Mouse (Mus musculus): ENCODE measurements around the gene Mdga1.
A peak's percentile ranks its signal among the peaks of the same experiment; 100 is the strongest.

Mdga1 gene

GRCm38 (mm10) chr17:29981568-29981967 lies 11.7 kb upstream of the Mdga1 start:
- no peak for DNase-seq (ENCODE audit: low read depth, low spot score)

GRCm38 (mm10) chr17:29979841-29980240 lies 10.0 kb upstream of the Mdga1 start:
- peak; percentile 74 for DNase-seq (ENCODE audit: low read depth, low spot score)

GRCm38 (mm10) chr17:29979020-29979419 lies 9.1 kb upstream of the Mdga1 start:
- no peak for DNase-seq (ENCODE audit: low read depth, low spot score)

- peak; percentile 82 for DNase-seq (ENCODE audit: low read depth, low spot score)
Measured at GRCm38 (mm10) chr17:29975731-29976130, 5.8 kb upstream of the Mdga1 start.

GRCm38 (mm10) chr17:29973226-29973625 lies 3.3 kb upstream of the Mdga1 start:
- DNase-seq (ENCODE audit: low read depth, low spot score) = peak; percentile 79

- no peak for DNase-seq (ENCODE audit: low read depth, low spot score)
Measured at GRCm38 (mm10) chr17:29971761-29972432, 2.0 kb upstream of the Mdga1 start.

GRCm38 (mm10) chr17:29965506-29965905 lies 4.4 kb downstream of the Mdga1 start:
- DNase-seq (ENCODE audit: low read depth, low spot score) = no peak

- DNase-seq (ENCODE audit: low read depth, low spot score) = peak; percentile 71
Measured at GRCm38 (mm10) chr17:29963730-29964259, 6.1 kb downstream of the Mdga1 start.

GRCm38 (mm10) chr17:29955880-29956279 lies 14.0 kb downstream of the Mdga1 start:
- no peak for DNase-seq (ENCODE audit: low read depth, low spot score)

- no peak for DNase-seq (ENCODE audit: low read depth, low spot score)
Measured at GRCm38 (mm10) chr17:29954316-29954715, 15.6 kb downstream of the Mdga1 start.

GRCm38 (mm10) chr17:29951100-29951499 lies 18.8 kb downstream of the Mdga1 start:
- DNase-seq (ENCODE audit: low read depth, low spot score) = peak; percentile 55

GRCm38 (mm10) chr17:29950574-29950973 lies 19.3 kb downstream of the Mdga1 start:
- DNase-seq (ENCODE audit: low read depth, low spot score) = no peak

- no peak for DNase-seq (ENCODE audit: low read depth, low spot score)
Measured at GRCm38 (mm10) chr17:29947271-29947714, 22.6 kb downstream of the Mdga1 start.

- no peak for DNase-seq (ENCODE audit: low read depth, low spot score)
Measured at GRCm38 (mm10) chr17:29944376-29944775, 25.5 kb downstream of the Mdga1 start.

- no peak for DNase-seq (ENCODE audit: low read depth, low spot score)
Measured at GRCm38 (mm10) chr17:29939011-29939410, 30.9 kb downstream of the Mdga1 start.

GRCm38 (mm10) chr17:29937350-29937781 lies 32.5 kb downstream of the Mdga1 start:
- DNase-seq (ENCODE audit: low read depth, low spot score) = no peak

GRCm38 (mm10) chr17:29934133-29934851 lies 35.6 kb downstream of the Mdga1 start:
- DNase-seq (ENCODE audit: low read depth, low spot score) = peak; percentile 55

GRCm38 (mm10) chr17:29932753-29933152 lies 37.1 kb downstream of the Mdga1 start:
- DNase-seq (ENCODE audit: low read depth, low spot score) = no peak

- DNase-seq (ENCODE audit: low read depth, low spot score) = no peak
Measured at GRCm38 (mm10) chr17:29931224-29931945, 38.5 kb downstream of the Mdga1 start.

- peak; percentile 57 for DNase-seq (ENCODE audit: low read depth, low spot score)
Measured at GRCm38 (mm10) chr17:29928751-29929237, 41.1 kb downstream of the Mdga1 start.

- peak; percentile 28 for DNase-seq (ENCODE audit: low read depth, low spot score)
Measured at GRCm38 (mm10) chr17:29925608-29926606, 44.0 kb downstream of the Mdga1 start.
